Mouse (Mus musculus): ENCODE data around the gene Selenom. TPM values are rescaled to one million over a fixed set of nuclear protein-coding genes. Genes with fewer than 3 reads are reported as not detected.

Gene Selenom
- polyA plus RNA-seq, 1 experiment from 2014 or later: 78.0 TPM

DNA sequence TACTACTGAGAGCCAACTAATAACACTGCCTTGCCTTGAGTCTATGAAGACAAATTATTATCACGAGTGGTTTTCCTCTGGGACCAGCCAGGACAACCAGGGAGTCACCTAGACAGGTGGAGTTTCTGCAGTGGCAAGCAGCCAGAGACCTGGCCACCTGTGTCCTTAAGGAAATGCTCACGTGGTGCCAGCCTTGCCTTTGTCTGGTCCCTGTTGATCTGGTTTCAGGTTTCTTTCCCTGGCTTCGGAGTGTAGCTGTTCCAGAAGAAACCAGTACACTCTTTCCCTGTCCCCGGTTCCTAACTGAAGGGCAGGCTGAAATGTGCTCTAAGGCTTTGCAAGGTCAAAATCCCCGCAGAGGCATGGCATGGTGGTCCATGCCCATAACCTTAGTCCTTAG lies 17.7 kb upstream of the Selenom start:
- Histone ChIP-seq H3K27ac (no peak overlapping the region), H3K4me1 (no peaks in the 10 kb centered on the region), H3K9me3 (replicated peaks) (no peaks in the 10 kb centered on the region), H3K4me2 (replicated peaks) (no peak overlapping the region), H3K36me3 (no peaks in the 10 kb centered on the region), H3K4me3 (no peak overlapping the region), H3K27me3 (no peaks in the 10 kb centered on the region), H3K9ac (no peak overlapping the region)
- no peak for ATAC-seq (ENCODE audit: low FRiP score)
- WGBS: 58% methylated on average over 5 of the region's 5 CpGs

DNA sequence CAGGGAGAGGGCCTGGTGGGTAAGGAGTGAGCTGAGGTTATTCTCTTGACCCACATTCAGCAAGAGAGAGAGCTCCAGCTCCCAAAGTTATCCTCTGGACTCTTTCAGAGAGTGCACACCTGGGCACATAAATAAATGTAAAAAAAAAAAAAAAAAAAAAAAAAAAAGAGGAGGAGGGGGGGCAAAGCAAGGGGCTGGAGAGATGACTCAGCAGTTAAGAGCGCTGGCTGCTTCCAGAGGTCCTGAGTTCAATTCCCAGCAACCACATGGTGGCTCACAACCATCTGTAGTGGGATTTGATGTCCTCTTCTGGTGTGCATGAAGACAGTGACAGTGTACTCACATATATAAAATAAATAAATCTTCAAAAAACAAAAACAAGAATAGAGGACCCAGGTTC lies 17.2 kb upstream of the Selenom start:
- 100% methylated on average over 1 of the region's 1 CpGs for WGBS
- no peak overlapping the region for H3K4me2 ChIP-seq (replicated peaks)
- H3K4me1 ChIP-seq: no peaks in the 10 kb centered on the region
- no peaks in the 10 kb centered on the region for H3K36me3 ChIP-seq
- no peak overlapping the region for H3K4me3 ChIP-seq
- H3K9ac ChIP-seq: no peak overlapping the region
- peaks cover 4% of the 10 kb centered on the region; the same call in 1 of the 2 replicates for H3K27me3 ChIP-seq
- ATAC-seq (ENCODE audit: low FRiP score): no peak
- H3K27ac ChIP-seq: no peak overlapping the region
- H3K9me3 ChIP-seq (replicated peaks): no peaks in the 10 kb centered on the region

DNA sequence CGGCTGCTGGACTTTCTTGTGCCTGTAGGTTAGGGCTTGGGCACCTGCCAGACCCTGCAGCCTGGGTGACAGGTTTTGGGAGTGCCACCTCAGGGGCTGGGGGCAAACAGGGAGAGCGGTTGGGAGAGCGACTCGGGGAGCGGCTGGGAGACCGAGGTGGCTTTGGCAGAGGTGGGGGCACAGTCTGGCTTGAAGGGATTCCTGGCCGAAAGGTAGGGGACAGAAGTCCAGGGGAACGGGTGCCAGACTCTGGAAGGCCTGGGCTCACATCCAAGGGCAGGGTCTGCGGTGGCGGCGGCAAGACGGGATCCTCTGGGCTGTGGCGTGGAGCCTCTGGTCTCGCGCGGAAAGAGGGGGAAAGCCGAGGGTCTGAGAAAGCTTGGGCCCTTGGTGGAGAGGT lies 12.4 kb upstream of the Selenom start:
- Histone ChIP-seq H3K27me3 (peaks cover 4% of the 10 kb centered on the region; the same call in 1 of the 2 replicates), H3K4me2 (replicated peaks) (no peak overlapping the region), H3K27ac (no peak overlapping the region), H3K9ac (no peak overlapping the region), H3K9me3 (replicated peaks) (no peaks in the 10 kb centered on the region), H3K4me3 (no peak overlapping the region), H3K4me1 (0 out of 2 replicates have a peak, but pooled peaks cover 3% of the 10 kb centered on the region), H3K36me3 (no peaks in the 10 kb centered on the region)
- ATAC-seq (ENCODE audit: low FRiP score): no peak
- 82% methylated on average over 17 of the region's 17 CpGs for WGBS

DNA sequence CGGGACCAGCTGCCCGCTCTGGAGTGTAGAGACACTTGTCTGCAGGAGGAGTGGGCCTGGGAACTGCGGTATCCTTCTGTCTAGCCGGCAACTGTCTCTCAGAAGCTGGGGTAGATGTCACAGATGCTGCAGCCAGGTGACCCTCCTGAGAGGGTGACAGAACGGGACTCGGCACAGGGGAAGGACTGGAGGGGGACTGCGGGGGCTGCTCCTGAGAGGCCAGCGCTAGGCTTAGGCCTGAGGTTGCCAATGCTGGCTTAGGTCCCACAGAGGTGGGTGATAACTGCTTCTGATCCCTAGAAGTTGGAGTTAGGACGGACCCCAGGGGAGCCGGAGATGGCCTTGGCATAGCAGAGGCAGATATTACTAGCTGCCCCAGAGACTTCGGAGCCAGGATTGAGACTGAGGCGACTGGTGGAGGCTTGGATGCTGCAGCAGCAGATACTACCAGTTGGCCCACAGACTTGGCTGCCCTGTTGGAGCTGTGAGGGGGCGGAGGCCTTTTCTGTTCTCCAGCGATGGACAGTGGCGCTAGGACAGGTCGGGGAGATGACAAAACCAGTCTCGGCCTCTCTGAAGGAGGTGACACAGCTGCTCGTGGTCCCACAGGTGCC lies 11.9 kb upstream of the Selenom start:
- H3K4me2 ChIP-seq (replicated peaks): no peak overlapping the region
- H3K36me3 ChIP-seq: no peaks in the 10 kb centered on the region
- peaks cover 4% of the 10 kb centered on the region; the same call in 1 of the 2 replicates for H3K27me3 ChIP-seq
- no peak for ATAC-seq (ENCODE audit: low FRiP score)
- H3K9me3 ChIP-seq (replicated peaks): no peaks in the 10 kb centered on the region
- H3K9ac ChIP-seq: no peak overlapping the region
- WGBS: 81% methylated on average over 18 of the region's 18 CpGs
- no peak overlapping the region for H3K27ac ChIP-seq
- H3K4me3 ChIP-seq: no peak overlapping the region
- H3K4me1 ChIP-seq: 0 out of 2 replicates have a peak, but pooled peaks cover 3% of the 10 kb centered on the region

DNA sequence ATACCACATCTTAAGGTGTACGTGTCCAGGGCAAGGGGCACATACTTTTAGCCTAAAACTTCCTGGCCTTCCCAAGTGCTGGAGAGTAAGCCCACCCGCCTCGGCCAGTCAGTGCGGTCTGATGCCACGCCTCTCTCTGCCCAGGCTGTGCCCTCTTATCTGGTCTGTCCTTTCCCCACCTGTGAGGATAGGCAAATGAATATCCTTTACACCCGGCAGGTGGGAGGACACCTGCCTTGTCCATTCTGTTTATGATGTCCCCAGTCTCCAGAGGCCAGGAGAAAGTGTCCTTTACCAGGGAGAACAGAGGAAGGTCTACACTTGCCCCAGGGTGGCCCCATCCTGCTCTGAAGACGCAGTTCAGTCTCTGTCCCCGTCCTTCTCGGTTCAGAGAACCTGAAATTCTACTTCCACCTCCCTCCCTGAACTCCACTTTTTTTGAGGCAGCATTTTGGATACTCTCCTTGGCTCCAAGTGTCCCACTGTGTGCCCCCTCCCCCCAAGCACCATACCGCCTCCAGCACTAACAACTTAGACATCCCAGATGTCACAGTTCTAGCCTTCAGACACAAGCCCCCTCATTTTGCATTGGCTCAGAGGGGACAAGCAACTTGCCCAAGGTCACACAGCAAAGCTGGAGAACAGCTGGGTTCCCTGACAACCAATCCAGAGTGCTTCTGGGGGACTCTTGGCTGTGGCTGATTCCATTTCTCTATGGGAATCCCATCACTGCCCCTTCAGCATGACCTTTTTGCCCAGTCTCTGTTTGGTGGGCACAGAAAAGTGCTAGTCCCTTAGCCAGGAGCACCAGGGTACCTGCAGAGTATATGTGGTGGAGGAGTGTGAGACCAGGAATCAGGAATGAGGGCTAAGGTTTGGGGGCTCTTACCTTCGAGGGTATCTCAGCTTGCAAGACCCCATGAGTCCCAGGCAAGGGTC lies 10.5 kb upstream of the Selenom start:
- H3K27ac ChIP-seq: no peak overlapping the region

DNA sequence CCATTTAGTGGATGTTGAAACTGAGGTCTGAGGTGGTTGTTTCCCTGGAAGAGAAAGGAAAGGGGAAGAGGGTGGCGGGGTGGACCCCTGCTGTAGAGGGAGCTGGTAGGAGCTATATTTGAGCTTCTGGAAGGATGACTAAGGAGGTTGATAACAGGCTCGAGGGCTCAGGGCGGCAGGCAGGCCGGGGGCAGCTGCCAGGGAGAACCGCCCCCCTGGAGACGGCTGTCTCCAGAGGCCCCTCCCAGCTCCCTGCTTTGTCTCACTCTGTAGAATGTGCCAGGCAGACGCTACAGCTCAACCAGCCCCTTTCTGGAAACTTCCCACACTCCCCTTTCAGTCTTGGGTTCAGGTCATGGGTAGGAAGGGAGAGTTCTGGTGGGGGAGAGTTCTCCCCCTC lies 6.3 kb upstream of the Selenom start:
- Histone ChIP-seq H3K36me3 (no peaks in the 10 kb centered on the region), H3K9me3 (replicated peaks) (no peaks in the 10 kb centered on the region), H3K4me1 (0 out of 2 replicates have a peak, but pooled peaks cover 3% of the 10 kb centered on the region), H3K4me3 (no peak overlapping the region), H3K4me2 (replicated peaks) (no peak overlapping the region), H3K27me3 (no peaks in the 10 kb centered on the region), H3K27ac (no peak overlapping the region), H3K9ac (no peak overlapping the region)
- 56% methylated on average over 7 of the region's 7 CpGs for WGBS
- no peak for ATAC-seq (ENCODE audit: low FRiP score)

More for the DNA sequence above, 10.5 kb upstream of the Selenom start:
- H3K4me3 ChIP-seq: no peak overlapping the region
- no peak overlapping the region for H3K9ac ChIP-seq
- H3K4me1 ChIP-seq: 0 out of 2 replicates have a peak, but pooled peaks cover 3% of the 10 kb centered on the region
- H3K36me3 ChIP-seq: no peaks in the 10 kb centered on the region
- H3K27me3 ChIP-seq: peaks cover 4% of the 10 kb centered on the region; the same call in 1 of the 2 replicates
- no peaks in the 10 kb centered on the region for H3K9me3 ChIP-seq (replicated peaks)
- ATAC-seq (ENCODE audit: low FRiP score): no peak
- H3K4me2 ChIP-seq (replicated peaks): peak overlapping the region; percentile 19; the same call in 1 of the 2 replicates
- WGBS: 72% methylated on average over 11 of the region's 11 CpGs

DNA sequence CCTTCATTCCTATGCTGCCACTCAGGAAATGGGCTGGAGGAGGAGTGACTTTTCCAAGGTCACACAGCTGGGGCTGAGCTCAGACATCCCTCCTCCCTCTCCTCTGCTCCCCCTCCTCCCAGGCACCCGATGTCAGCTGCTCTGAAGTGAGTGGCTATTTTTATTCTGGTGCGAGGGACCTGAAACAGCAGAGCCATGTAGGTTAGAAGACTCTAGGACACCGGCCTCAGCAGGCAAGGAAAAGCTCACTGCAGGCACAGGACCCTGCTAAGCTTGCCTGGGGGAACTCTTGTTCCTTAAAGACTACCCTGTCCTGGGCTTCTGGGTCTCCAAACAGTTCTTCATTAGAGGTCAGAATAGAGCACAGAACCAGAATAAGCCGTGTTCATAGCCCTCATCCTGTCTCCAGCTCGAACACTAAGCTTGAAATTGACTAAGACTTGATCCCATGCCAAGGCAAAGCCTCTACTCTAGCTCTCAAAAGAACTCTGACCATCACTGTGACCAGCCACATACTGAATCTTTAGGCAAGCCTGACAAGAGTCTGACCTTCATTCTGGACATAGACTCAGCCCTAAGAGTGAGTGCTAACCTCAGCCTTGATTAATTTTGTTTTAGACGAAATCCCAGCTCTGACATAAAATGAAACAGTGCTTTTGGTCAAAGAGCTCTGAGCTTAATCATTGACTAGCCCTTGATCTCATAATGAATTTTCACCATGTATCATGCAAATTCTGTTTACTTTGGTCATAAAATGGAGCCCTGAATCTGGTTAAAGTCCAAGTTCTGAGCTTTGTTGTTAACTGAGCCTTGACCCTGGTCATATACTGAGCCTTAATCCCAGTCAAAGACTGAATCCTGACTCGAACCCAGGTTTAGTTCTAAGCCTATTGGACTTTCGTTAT lies 5.1 kb upstream of the Selenom start:
- Histone ChIP-seq H3K4me2 (replicated peaks) (no peak overlapping the region), H3K4me1 (0 out of 2 replicates have a peak, but pooled peaks cover 2% of the 10 kb centered on the region), H3K9me3 (replicated peaks) (no peaks in the 10 kb centered on the region), H3K27me3 (no peaks in the 10 kb centered on the region), H3K9ac (no peak overlapping the region), H3K4me3 (no peak overlapping the region), H3K36me3 (no peaks in the 10 kb centered on the region), H3K27ac (no peak overlapping the region)
- 76% methylated on average over 8 of the region's 8 CpGs for WGBS
- no peak for ATAC-seq (ENCODE audit: low FRiP score)

DNA sequence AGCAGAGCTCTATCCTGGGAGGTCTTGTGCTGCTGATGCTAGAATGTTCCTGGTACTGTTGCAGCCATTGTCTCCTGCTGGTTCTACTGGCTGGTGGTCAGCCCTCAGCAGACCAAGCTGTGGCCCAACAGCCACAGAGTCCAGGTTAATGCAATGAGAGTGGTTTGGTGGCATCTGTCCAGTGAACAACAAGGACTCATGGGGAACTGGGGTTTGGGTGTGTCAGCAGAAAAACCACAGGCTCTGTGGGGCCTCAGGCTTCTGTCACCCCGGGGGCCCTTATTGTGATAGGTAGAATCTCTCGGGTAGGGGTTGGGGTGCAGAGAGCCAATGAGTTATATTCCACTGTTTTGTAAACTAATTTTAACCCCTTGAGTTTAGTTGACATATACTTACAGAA lies 4.2 kb upstream of the Selenom start:
- Histone ChIP-seq H3K4me2 (replicated peaks) (no peak overlapping the region), H3K36me3 (no peaks in the 10 kb centered on the region), H3K27ac (no peak overlapping the region), H3K4me1 (peaks cover 8% of the 10 kb centered on the region), H3K9me3 (replicated peaks) (no peaks in the 10 kb centered on the region), H3K27me3 (peaks cover 6% of the 10 kb centered on the region), H3K9ac (no peak overlapping the region), H3K4me3 (no peak overlapping the region)
- ATAC-seq (ENCODE audit: low FRiP score): no peak
- WGBS: 82% methylated on average over 2 of the region's 2 CpGs

DNA sequence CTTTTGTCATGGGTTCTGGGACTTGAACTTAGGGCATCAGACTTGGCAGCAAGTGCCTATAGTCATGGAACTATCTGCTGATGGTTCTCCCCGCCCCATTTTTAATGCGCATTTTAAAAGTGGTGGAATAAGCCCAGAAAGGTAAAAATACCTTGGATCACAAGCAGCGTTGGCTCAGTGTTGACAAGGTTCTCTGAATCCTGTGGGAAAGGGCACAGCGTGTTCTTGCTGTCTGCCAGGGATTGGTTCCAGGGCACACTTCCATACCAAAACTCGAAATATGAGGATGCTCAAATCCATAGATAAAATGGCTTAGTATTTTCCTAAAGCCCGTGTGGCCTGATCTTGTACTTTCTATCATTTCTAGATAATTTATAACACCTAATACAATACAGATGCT lies 1.2 kb upstream of the Selenom start:
- ATAC-seq (ENCODE audit: low FRiP score): no peak
- Histone ChIP-seq H3K4me2 (replicated peaks) (no peak overlapping the region), H3K4me3 (no peak overlapping the region), H3K27ac (no peak overlapping the region), H3K36me3 (no peaks in the 10 kb centered on the region), H3K27me3 (peaks cover 35% of the 10 kb centered on the region), H3K9me3 (replicated peaks) (no peaks in the 10 kb centered on the region), H3K9ac (no peak overlapping the region), H3K4me1 (peaks cover 27% of the 10 kb centered on the region)
- 87% methylated on average over 6 of the region's 6 CpGs for WGBS

DNA sequence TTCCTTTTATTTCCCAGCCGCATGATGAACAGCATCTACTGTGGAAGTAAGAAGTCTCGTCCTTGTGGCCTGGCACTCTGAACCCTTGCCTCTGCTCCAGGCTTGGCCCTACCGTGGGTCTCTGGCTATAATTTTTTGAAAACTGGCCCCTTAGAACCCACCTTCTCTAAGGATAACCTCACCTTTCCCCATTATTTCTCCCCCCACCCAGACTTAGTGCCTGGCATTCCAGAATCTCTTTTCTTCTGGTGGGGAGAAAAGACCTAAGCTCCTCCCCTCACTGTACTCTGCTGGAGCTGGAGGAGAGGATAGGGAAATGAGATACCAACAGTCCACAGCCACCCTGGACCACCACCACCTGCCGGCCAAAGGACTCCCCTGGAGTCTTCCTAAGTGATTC lies 732 bp downstream of the Selenom start:
- peak overlapping the region; percentile 44 for H3K4me3 ChIP-seq
- ATAC-seq (ENCODE audit: low FRiP score): 0 out of 2 replicates have a peak, but pooled peaks have one; percentile 27
- H3K4me2 ChIP-seq (replicated peaks): peak overlapping the region; percentile 63
- 0 out of 2 replicates have a peak, but pooled peaks cover 6% of the 10 kb centered on the region for H3K36me3 ChIP-seq
- H3K9me3 ChIP-seq (replicated peaks): no peaks in the 10 kb centered on the region
- peak overlapping the region; percentile 48 for H3K9ac ChIP-seq
- 10% methylated on average over 3 of the region's 4 CpGs for WGBS
- H3K4me1 ChIP-seq: peaks cover 27% of the 10 kb centered on the region
- no peak overlapping the region for H3K27ac ChIP-seq
- H3K27me3 ChIP-seq: peaks cover 38% of the 10 kb centered on the region

DNA sequence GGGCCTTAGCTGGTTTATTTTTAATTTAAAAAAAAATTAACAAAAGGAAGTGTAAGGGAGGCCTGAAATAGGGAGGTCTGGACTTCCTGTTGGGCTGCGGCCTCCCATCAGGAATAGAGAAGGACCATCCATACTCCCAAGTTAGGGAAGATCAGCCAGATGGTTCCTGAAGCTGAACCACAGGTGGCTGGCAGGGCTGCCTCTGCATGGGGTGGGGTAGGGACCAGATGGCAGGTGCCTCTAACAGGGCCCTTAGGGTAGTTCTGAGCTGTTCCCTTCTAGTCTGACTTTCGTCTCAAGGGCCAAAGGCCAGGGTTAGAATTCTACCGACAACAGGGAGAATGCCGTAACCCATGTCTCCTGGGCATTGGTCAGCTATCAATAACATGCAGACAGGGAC lies 1.2 kb downstream of the Selenom start:
- peaks cover 27% of the 10 kb centered on the region for H3K4me1 ChIP-seq
- no peak overlapping the region for H3K27ac ChIP-seq
- peak overlapping the region; percentile 63 for H3K4me2 ChIP-seq (replicated peaks)
- ATAC-seq (ENCODE audit: low FRiP score): no peak
- peak overlapping the region; percentile 48; the same call in 1 of the 2 replicates for H3K9ac ChIP-seq
- H3K4me3 ChIP-seq: no peak overlapping the region; the same call in 1 of the 2 replicates
- H3K9me3 ChIP-seq (replicated peaks): no peaks in the 10 kb centered on the region
- WGBS: 70% methylated on average over 4 of the region's 4 CpGs
- peaks cover 10% of the 10 kb centered on the region; the same call in 1 of the 2 replicates for H3K36me3 ChIP-seq
- peaks cover 38% of the 10 kb centered on the region for H3K27me3 ChIP-seq

All from hindbrain, embryonic 12.5 days (tissue).